Mouse (Mus musculus) cerebellum, adult 2 months (tissue): Measurements from ENCODE around the gene Camkv. TPM values are rescaled to one million over a fixed set of nuclear protein-coding genes. Genes with fewer than 3 reads are reported as not detected.

Source experiments
- DNase-seq, 2 experiments: peaks; one replicate each; pipeline ENCODE4 v3.0.0; 2021
- H3K27ac ChIP-seq: fragments of 200-500 bp; 2 replicates; pipeline ENCODE4 v1.5.1; 2012; ENCODE audit warnings: low read length, control low read depth, inconsistent platforms; ENCODE audit not compliant: insufficient read depth
- H3K27me3 ChIP-seq: fragments of 200-500 bp; 2 replicates; pipeline ENCODE4 v1.6.1; 2012; ENCODE audit warnings: inconsistent platforms, mild to moderate bottlenecking, low read length, moderate library complexity; ENCODE audit not compliant: control insufficient read depth, insufficient read depth
- H3K4me1 ChIP-seq: fragments of 200-500 bp; 2 replicates; pipeline ENCODE4 v1.6.1; 2011; ENCODE audit warnings: low read length; ENCODE audit not compliant: control insufficient read depth, insufficient read depth
- H3K4me3 ChIP-seq: fragments of 200-500 bp; replicated peaks from 2 replicates; pipeline ENCODE3; 2011; ENCODE audit warnings: mild to moderate bottlenecking, low read depth, low read length, control low read depth; ENCODE audit not compliant: insufficient read depth
- CTCF ChIP-seq: fragments of 200-500 bp; IDR thresholded peaks from 2 replicates; pipeline ENCODE4 v1.5.1; 2011; ENCODE audit warnings: low read depth, mild to moderate bottlenecking, control low read depth, low read length, moderate library complexity, borderline replicate concordance; ENCODE audit not compliant: insufficient read depth
- POLR2A ChIP-seq: fragments of 200-500 bp; IDR thresholded peaks from 2 replicates; pipeline ENCODE4 v1.6.1; 2011; ENCODE audit warnings: low read length, control low read depth, borderline replicate concordance; ENCODE audit not compliant: insufficient read depth
- WGBS: fragments of 180-500 bp; shearing (Covaris S2); methylation state at CpG from one replicate; pipeline ENCODE4 v1.1.7; 2018; 5-methylcytosine and 5-hydroxymethylcytosine counted together
- polyA plus RNA-seq: library from polyadenylated mRNA; depleted of rRNA; stranded (reverse); fragments of >200 nt; gene quantifications from 2 replicates; pipeline ENCODE4 v1.2.3, GENCODE M21; 2012

Gene Camkv
- polyA plus RNA-seq, 1 experiment: 25.1 TPM

DNA sequence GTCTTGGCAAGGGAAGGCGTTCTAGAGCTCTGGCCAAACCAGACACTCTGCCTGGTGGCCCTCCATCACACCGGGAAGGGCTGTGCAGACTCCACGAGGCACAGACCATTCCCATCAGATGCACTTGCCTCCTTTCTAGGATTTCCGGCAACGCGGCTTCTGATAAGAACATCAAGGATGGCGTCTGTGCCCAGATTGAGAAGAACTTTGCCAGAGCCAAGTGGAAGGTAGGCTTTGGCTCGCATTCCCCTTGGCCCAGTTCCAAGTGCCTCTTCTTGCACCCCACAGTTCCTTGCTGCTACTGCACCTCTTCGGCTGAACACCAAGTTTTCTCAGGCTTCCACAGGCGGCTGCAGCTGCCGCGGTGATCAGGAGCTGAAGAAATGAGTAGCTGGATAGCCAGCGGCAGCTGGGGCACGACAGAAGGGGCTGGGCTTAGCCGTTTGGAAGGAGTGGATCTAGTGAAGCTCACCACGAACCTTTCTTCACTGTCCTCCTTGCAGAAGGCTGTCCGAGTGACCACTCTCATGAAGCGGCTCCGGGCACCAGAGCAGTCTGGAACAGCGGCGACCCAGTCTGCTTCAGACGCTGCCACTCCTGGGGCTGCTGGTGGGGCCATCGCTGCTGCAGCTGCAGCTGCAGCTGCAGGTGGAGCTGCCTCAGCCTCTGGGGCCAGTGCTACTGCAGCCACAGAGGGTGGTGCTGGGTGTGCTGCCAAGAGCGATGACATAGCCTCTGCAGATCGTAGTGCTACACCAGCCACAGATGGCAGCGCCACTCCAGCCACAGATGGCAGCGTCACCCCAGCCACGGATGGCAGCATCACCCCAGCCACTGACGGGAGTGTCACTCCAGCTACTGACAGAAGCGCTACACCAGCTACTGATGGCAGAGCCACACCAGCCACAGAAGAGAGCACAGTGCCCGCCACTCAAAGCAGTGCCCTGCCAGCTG, 12.0 kb downstream of the Camkv start:
- TF ChIP-seq CTCF (no peak), POLR2A (no peak)
- Histone ChIP-seq H3K27me3 (no peaks in the 10 kb centered on the region), H3K4me3 (peak overlapping the region; percentile 38), H3K4me1 (peaks cover 4% of the 10 kb centered on the region; the same call in 1 of the 2 replicates), H3K27ac (no peak overlapping the region)
- 23% methylated on average over 31 of the region's 31 CpGs for WGBS
- peak; percentile 59 to 60 for DNase-seq

DNA sequence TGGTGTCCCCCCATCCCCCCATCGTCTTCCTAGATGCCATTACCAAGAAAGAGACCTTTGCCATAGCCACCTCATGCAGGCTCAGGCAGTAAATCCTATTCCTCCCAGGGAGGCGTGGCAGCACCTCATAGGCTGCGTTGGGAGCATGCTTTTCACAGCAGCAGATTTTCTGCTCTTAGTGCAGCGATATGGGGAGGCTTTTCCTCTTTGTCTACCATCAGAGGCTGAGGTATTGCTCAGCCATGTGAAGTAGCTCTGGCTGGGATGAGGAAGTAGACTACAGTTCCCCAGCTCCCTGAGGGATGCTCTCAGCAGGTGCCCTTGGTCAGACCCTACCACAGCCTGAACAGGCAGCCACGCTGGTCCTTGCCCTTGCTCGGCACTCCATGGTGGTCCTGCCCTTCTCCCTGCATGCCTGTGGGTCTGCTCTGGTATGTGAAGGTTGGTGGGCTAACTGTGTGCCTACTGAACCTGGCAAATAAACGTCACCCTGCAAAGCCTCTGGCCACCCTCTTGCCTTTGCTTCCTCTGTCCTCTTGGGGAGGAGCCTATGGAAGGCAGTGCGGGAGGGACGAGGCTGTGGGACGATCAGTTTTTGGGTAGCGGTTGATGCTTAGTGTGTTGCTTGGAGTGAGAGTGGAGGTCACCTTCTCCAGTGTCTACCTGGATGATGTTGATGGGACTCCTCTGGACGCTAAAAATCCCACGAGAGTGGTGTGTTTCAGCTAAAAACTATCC, 13.9 kb downstream of the Camkv start:
- no peak for TF ChIP-seq POLR2A
- peaks cover 4% of the 10 kb centered on the region; the same call in 1 of the 2 replicates for H3K4me1 ChIP-seq
- no peak overlapping the region for H3K27ac ChIP-seq
- H3K4me3 ChIP-seq: no peak overlapping the region
- 83% methylated on average over 13 of the region's 13 CpGs for WGBS
- H3K27me3 ChIP-seq: no peaks in the 10 kb centered on the region
- DNase-seq: no peak

DNA sequence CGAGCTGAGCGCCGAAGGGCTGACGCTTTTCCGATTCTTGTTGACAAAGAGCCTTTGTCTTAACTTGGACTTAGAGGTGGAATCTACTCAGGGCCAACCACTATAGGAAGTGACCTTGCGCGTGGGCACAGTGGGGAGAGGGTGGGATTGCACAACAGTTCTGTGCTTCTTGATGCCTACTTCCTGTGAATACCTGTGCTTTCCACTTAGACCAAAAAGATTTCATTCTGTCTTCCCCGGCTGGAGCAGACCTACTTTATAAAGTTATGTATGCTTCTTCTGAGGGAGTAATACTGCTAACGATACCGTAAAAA, 14.4 kb downstream of the Camkv start, which contains the start of gene Traip:
Traip (plus strand) TSS at position 215 of the 314 bp plus-strand sequence.
- Histone ChIP-seq H3K4me1 (peaks cover 4% of the 10 kb centered on the region; the same call in 1 of the 2 replicates), H3K4me3 (peak within 1 kb of the TSS; percentile 75), H3K27ac (peak within 1 kb of the TSS; percentile 37), H3K27me3 (no peaks in the 10 kb centered on the region)
- 92% methylated on average over 10 of the region's 10 CpGs for WGBS
- TF ChIP-seq POLR2A: no peak
- no peak for TF ChIP-seq CTCF
- DNase-seq: no peak

DNA sequence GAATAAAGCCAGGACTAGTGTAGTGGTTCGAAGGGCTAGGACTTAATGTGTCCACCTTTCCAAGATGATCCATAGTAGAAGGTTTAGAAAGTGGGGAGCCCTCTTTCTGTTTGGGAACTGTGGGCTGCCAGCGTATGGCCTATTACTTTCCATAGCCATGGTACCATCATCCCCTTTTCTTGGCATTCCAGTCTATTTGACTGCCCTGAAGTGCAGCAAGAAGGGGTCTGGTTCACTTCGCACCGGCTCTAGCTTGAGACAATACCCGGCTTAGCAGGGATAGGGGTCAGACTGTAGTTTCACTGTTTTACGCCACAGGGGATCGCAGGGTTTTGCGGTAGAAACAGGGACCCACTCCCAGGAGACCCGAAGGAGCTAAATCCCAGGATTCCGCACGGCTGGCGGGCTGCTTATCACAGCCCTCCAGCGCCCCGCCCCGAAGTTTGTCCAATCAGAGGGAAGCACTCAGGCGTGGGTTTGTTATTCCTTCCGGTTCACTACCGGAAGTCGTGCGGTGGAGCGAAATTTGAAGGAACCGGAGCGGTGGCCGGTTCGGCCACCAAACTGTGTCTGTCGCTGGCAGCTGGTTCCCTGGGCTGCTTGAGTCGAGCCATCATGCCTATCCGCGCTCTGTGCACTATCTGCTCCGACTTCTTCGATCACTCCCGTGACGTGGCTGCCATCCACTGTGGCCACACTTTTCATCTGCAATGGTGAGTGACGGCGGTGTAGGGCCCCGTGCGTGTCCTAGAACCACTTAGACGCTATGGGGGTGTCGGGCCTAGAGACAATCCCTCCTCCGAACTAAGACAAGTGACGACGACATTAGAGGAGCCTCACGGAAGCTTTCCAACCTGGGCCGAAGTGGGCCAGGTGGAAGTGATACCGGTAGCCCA, 15.2 kb downstream of the Camkv start:
- H3K27me3 ChIP-seq: no peaks in the 10 kb centered on the region
- TF ChIP-seq CTCF (no peak), POLR2A (peak; percentile 84; the same call in 1 of the 2 replicates)
- peak overlapping the region; percentile 37 for H3K27ac ChIP-seq
- WGBS: 12% methylated on average over 45 of the region's 45 CpGs
- H3K4me1 ChIP-seq: peaks cover 4% of the 10 kb centered on the region; the same call in 1 of the 2 replicates
- DNase-seq: peak; percentile 90 to 91
- H3K4me3 ChIP-seq: peak overlapping the region; percentile 75

DNA sequence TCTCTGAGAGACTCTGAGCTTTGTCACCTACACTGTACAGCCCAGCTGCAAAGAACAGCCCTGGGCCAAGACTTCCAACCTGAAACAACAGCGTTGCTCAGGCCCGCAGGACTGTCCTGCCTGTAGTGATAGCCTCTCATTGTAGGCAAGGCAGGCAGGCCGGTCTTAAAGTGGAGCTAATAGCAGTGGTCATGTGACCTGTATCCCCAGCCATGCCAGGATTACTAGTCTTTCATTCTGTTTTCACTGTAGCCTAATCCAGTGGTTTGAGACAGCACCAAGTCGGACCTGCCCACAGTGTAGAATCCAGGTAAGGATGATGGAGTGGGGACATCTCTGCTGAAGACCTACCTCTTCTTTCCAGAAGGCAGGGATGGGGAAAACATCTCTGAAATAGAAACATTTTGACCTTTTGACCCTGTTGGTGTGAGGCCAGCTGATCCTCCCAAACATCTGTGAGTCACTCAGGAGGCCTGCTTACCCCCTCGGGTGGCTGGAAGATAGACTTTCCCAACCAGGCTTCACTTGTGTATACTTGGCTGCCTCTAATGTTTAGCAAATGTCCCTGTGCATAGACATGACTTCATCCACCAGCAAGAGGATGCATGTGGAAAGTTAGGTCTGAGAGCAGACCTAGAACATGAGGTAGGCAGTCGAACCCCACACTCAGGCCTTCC, 20.3 kb downstream of the Camkv start:
- no peaks in the 10 kb centered on the region for H3K4me1 ChIP-seq
- no peak for DNase-seq
- TF ChIP-seq POLR2A (no peak), CTCF (no peak)
- H3K27me3 ChIP-seq: no peaks in the 10 kb centered on the region
- WGBS: 87% methylated on average over 6 of the region's 6 CpGs
- no peak overlapping the region for H3K4me3 ChIP-seq
- H3K27ac ChIP-seq: no peak overlapping the region

DNA sequence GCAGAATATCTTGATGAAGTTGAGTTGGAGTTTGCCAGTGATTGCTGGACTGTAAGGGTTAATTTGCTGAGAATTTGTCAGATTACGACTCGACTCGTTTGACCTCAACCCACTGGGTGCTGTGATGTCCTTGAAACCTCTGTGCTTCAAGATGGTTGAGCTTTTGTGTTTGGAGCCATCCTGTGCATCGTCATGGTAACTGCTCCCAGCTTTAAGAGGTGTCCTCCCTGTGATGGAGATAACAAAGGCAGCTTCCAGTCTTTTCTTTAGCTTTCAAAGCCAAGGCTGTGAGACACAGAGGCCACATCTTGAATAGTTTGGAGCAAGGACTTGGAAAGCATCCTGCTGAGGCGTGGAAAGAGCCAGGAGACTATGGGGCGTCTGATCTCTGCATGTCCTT, 21.7 kb downstream of the Camkv start:
- Histone ChIP-seq H3K27me3 (no peaks in the 10 kb centered on the region), H3K4me3 (no peak overlapping the region), H3K27ac (no peak overlapping the region), H3K4me1 (no peaks in the 10 kb centered on the region)
- DNase-seq: no peak
- 30% methylated on average over 6 of the region's 6 CpGs for WGBS
- TF ChIP-seq CTCF (no peak), POLR2A (no peak)

DNA sequence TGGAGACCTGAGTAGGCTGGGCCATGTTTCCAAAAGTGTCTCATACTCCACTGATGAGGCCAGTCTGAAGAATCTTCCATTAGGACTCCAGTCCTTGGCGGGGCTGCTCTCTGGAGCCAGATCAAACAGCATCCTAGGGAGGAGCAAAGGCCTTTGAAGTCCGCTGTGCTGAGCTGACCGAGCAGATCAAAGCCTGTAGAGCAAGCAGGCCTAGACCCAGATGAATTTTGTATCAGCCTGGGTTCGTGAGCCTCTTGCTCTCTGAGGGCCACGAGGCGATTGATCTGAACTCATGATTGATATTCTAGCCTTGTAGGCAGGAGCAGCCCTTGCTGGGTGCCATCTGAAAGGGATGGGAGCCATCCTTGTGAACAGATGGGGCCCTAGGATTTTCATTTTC, 24.4 kb downstream of the Camkv start:
- H3K27ac ChIP-seq: no peak overlapping the region
- no peak for TF ChIP-seq POLR2A
- no peak for TF ChIP-seq CTCF
- 73% methylated on average over 6 of the region's 6 CpGs for WGBS
- no peaks in the 10 kb centered on the region for H3K4me1 ChIP-seq
- H3K27me3 ChIP-seq: no peaks in the 10 kb centered on the region
- no peak for DNase-seq
- H3K4me3 ChIP-seq: no peak overlapping the region
